Mouse (Mus musculus): ENCODE results near the gene Srsf1. TPM values are rescaled to one million over a fixed set of nuclear protein-coding genes. Genes with fewer than 3 reads are reported as not detected.

Gene Srsf1
- polyA plus RNA-seq, 1 experiment from 2014 or later, result 70.7 TPM

DNA sequence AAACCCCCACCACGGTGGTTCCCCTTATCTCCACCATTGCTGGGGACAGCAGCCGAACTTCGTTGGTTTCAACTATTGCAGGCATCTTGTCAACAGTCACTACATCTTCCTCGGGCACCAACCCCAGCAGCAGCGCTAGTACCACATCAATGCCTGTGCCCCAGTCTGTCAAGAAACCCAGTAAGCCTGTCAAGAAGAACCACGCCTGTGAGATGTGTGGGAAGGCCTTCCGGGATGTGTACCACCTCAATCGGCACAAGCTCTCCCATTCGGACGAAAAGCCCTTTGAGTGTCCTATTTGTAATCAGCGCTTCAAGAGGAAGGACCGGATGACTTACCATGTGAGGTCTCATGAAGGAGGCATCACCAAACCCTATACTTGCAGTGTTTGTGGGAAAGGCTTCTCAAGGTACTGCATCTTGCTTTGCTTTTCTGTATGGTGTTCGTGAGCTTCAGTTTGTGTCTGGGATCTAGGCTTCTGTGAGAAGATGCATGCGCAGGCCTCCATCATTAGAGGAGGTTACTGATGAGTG is 26.2 kb downstream of the Srsf1 start:
- WGBS, result 78% methylated on average over 14 of the region's 14 CpGs
- Histone ChIP-seq H3K4me1 (replicated peaks; ENCODE audit: control insufficient read depth, insufficient read depth, low read length) (no peaks in the 10 kb centered on the region), H3K9me3 (ENCODE audit: control insufficient read depth) (no peaks in the 10 kb centered on the region), H3K4me3 (ENCODE audit: low read depth, low read length) (no peak overlapping the region), H3K36me3 (ENCODE audit: control insufficient read depth, insufficient read depth) (peaks cover 31% of the 10 kb centered on the region), H3K4me2 (replicated peaks; ENCODE audit: low read depth) (0 out of 2 replicates have a peak overlapping the region, but pooled peaks have one; percentile 6), H3K9ac (ENCODE audit: low read depth, low read length) (no peak overlapping the region), H3K27ac (ENCODE audit: low read depth, low read length) (no peak overlapping the region; the same call in 1 of the 2 replicates), H3K27me3 (replicated peaks; ENCODE audit: control insufficient read depth, insufficient read depth, low read length) (no peaks in the 10 kb centered on the region)
- no peak for ATAC-seq
- TF ChIP-seq CTCF (IDR thresholded peaks at IDR 0.05; ENCODE audit: low read depth), result no peak

DNA sequence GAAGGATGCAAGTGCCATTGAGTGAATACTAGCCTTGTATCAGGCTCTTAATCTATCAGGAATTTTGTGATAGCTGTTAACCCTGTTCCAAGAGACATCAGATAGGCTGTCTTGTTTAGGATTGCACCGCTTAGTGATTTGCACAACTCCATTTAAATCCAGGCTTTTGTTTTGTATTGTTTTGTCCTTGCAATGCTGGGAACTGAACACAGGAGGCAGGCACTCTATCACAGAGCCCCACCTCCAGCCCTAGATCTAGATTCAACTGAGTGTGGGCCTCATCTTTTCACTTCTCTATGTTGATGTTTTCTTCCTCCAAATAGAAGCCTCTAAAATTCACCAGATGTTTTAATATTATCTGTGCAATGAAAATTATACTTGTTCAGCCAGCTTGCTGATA is 28.5 kb downstream of the Srsf1 start:
- no peak overlapping the region for H3K27ac ChIP-seq (ENCODE audit: low read depth, low read length)
- no peak; the same call in 1 of the 2 replicates for TF ChIP-seq CTCF (IDR thresholded peaks at IDR 0.05; ENCODE audit: low read depth)
- H3K4me2 ChIP-seq (replicated peaks; ENCODE audit: low read depth), result no peak overlapping the region
- no peaks in the 10 kb centered on the region for H3K27me3 ChIP-seq (replicated peaks; ENCODE audit: control insufficient read depth, insufficient read depth, low read length)
- H3K36me3 ChIP-seq (ENCODE audit: control insufficient read depth, insufficient read depth), result peaks cover 54% of the 10 kb centered on the region
- 92% methylated on average over 1 of the region's 1 CpGs for WGBS
- H3K9me3 ChIP-seq (ENCODE audit: control insufficient read depth), result no peaks in the 10 kb centered on the region
- H3K4me1 ChIP-seq (replicated peaks; ENCODE audit: control insufficient read depth, insufficient read depth, low read length), result no peaks in the 10 kb centered on the region
- ATAC-seq, result no peak
- H3K4me3 ChIP-seq (ENCODE audit: low read depth, low read length), result no peak overlapping the region
- no peak overlapping the region for H3K9ac ChIP-seq (ENCODE audit: low read depth, low read length)

- no peak overlapping the region for H3K9ac ChIP-seq (ENCODE audit: low read depth, low read length)
- TF ChIP-seq CTCF (IDR thresholded peaks at IDR 0.05; ENCODE audit: low read depth), result no peak
- H3K4me1 ChIP-seq (replicated peaks; ENCODE audit: control insufficient read depth, insufficient read depth, low read length), result no peaks in the 10 kb centered on the region
- H3K36me3 ChIP-seq (ENCODE audit: control insufficient read depth, insufficient read depth), result peaks cover 61% of the 10 kb centered on the region
- H3K27ac ChIP-seq (ENCODE audit: low read depth, low read length), result no peak overlapping the region
- no peak overlapping the region for H3K4me3 ChIP-seq (ENCODE audit: low read depth, low read length)
- 81% methylated on average over 1 of the region's 1 CpGs for whole genome bisulfite sequencing
- H3K4me2 ChIP-seq (replicated peaks; ENCODE audit: low read depth), result no peak overlapping the region
- ATAC-seq, result no peak
- H3K27me3 ChIP-seq (replicated peaks; ENCODE audit: control insufficient read depth, insufficient read depth, low read length), result no peaks in the 10 kb centered on the region
- no peaks in the 10 kb centered on the region for H3K9me3 ChIP-seq (ENCODE audit: control insufficient read depth)
Observed at GRCm38 (mm10) chr11:88076394-88076793, 29.2 kb downstream of the Srsf1 start.

GRCm38 (mm10) chr11:88083699-88084098 is 36.5 kb downstream of the Srsf1 start:
- no peak for TF ChIP-seq CTCF (IDR thresholded peaks at IDR 0.05; ENCODE audit: low read depth)
- Histone ChIP-seq H3K36me3 (ENCODE audit: control insufficient read depth, insufficient read depth) (peaks cover 44% of the 10 kb centered on the region), H3K4me2 (replicated peaks; ENCODE audit: low read depth) (no peak overlapping the region), H3K9ac (ENCODE audit: low read depth, low read length) (no peak overlapping the region), H3K4me1 (replicated peaks; ENCODE audit: control insufficient read depth, insufficient read depth, low read length) (no peaks in the 10 kb centered on the region), H3K27ac (ENCODE audit: low read depth, low read length) (no peak overlapping the region), H3K4me3 (ENCODE audit: low read depth, low read length) (no peak overlapping the region), H3K9me3 (ENCODE audit: control insufficient read depth) (no peaks in the 10 kb centered on the region), H3K27me3 (replicated peaks; ENCODE audit: control insufficient read depth, insufficient read depth, low read length) (no peaks in the 10 kb centered on the region)
- ATAC-seq, result no peak
- WGBS, result 71% methylated on average over 6 of the region's 6 CpGs

DNA sequence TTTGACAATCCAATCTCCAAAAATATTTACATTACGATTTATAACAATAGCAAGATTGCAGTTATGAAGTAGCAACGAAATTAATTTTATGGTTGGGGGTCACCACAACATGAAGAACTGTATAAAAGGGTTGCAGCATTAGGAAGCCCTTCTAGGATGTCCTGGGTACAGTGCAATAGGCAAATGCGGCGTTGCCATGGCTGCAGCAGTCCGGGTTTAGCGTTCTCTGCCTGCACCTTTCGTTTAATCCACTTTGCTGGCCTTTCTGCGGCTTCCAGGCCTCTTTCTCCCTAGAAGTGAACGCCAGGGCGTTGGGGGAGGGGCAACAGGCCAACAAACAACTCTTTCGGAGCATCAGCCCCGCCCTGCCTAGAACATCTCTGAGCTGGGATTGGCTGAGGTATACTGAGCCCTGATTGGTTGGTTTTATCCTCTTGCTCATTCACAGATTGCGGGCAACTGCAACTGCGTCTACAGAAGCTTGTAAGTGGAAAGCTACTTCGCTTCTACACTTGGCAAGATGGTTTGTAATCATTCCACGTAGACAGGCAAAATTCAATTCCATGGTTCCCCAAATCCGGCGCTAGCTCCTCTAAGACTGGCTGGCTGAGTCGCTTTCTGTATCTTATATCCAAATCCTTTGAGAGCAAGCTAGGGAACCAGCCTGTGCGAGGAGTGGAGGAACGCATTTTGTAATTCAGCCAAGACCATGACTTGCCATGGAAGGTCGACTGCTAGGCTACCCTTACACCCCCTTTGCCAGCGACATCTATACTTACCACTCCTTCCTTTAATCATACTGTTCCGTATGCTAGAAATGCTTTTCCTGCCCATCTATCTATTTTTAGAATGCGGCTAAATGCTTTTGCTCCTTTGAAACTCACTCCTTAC is 39.8 kb downstream of the Srsf1 start:
- WGBS, result 8% methylated on average over 25 of the region's 25 CpGs
- H3K4me2 ChIP-seq (replicated peaks; ENCODE audit: low read depth), result peak overlapping the region; percentile 52
- no peaks in the 10 kb centered on the region for H3K9me3 ChIP-seq (ENCODE audit: control insufficient read depth)
- H3K4me1 ChIP-seq (replicated peaks; ENCODE audit: control insufficient read depth, insufficient read depth, low read length), result no peaks in the 10 kb centered on the region
- no peak overlapping the region for H3K9ac ChIP-seq (ENCODE audit: low read depth, low read length)
- peak overlapping the region; percentile 22 for H3K4me3 ChIP-seq (ENCODE audit: low read depth, low read length)
- peaks cover 12% of the 10 kb centered on the region for H3K36me3 ChIP-seq (ENCODE audit: control insufficient read depth, insufficient read depth)
- H3K27me3 ChIP-seq (replicated peaks; ENCODE audit: control insufficient read depth, insufficient read depth, low read length), result no peaks in the 10 kb centered on the region
- peak; percentile 84 for ATAC-seq
- no peak for TF ChIP-seq CTCF (IDR thresholded peaks at IDR 0.05; ENCODE audit: low read depth)
- no peak overlapping the region for H3K27ac ChIP-seq (ENCODE audit: low read depth, low read length)

DNA sequence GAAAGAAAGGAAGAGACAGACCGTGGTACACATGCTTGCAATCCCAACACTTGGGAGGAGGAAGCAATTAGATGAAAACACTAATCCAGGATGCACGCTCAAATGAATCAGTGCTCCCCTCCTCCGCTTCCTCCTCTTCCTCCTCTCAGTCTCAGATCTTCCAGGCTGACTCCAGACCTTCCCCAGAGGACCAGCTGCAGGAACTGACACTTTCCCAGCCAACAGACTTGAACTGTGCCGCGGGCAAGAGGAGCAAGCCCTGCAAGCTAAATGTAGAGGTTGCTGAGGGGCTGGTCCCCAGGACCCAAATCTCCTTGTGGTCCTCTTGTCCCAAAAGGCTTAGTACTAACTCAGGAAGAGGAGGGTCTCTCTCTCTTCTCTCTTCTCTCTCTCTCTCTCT is 42.0 kb downstream of the Srsf1 start:
- ATAC-seq, result no peak
- Histone ChIP-seq H3K4me2 (replicated peaks; ENCODE audit: low read depth) (no peak overlapping the region), H3K4me3 (ENCODE audit: low read depth, low read length) (no peak overlapping the region), H3K9me3 (ENCODE audit: control insufficient read depth) (no peaks in the 10 kb centered on the region), H3K27me3 (replicated peaks; ENCODE audit: control insufficient read depth, insufficient read depth, low read length) (no peaks in the 10 kb centered on the region), H3K4me1 (replicated peaks; ENCODE audit: control insufficient read depth, insufficient read depth, low read length) (no peaks in the 10 kb centered on the region), H3K9ac (ENCODE audit: low read depth, low read length) (no peak overlapping the region), H3K27ac (ENCODE audit: low read depth, low read length) (no peak overlapping the region), H3K36me3 (ENCODE audit: control insufficient read depth, insufficient read depth) (no peaks in the 10 kb centered on the region)
- WGBS, result 60% methylated on average over 5 of the region's 5 CpGs
- no peak for TF ChIP-seq CTCF (IDR thresholded peaks at IDR 0.05; ENCODE audit: low read depth)

Data from intestine, postnatal 0 days (tissue).